8 mouse cellular contexts compared by ENCODE assay signal in genomic region chr1:167374003-167374784, GRCm38 (mm10). TPM values are rescaled to one million over a fixed set of nuclear protein-coding genes. Genes with fewer than 3 reads are reported as not detected.
A peak's percentile ranks its signal among the peaks of the same experiment; 100 is the strongest.
DNase-seq lines count a peak whose midpoint lies in the region; ATAC-seq lines count a peak whose summit lies in the region.

No protein-coding gene starts in this region.

- DNase-seq in adrenal gland, adult 2 months, result peak; percentile 43
- no peak for DNase-seq in adrenal gland, postnatal 4 days (ENCODE audit: low spot score in 2 of 2)
- peak; percentile 80 for DNase-seq in embryonic facial prominence, embryonic 10.5 days (ENCODE audit: low spot score)
- peak; percentile 82 for DNase-seq in liver, embryonic 13.5 days
- peak; percentile 47 for DNase-seq in retina, embryonic 14.5 days (ENCODE audit: low spot score)
- DNase-seq in ovary, postnatal 14 days (ENCODE audit: low spot score), result no peak
- DNase-seq in left cerebral cortex, adult 11 months (ENCODE audit: low spot score), result no peak

- 0 out of 2 replicates have a peak, but pooled peaks have one; percentile 12 for ATAC-seq in hindbrain, embryonic 16.5 days
- peak; percentile 78 for ATAC-seq in liver, embryonic 13.5 days (ENCODE audit: low read depth)

- 20% methylated on average over 15 of the region's 15 CpGs for WGBS in embryonic facial prominence, embryonic 10.5 days
- 23% methylated on average over 15 of the region's 15 CpGs for WGBS in hindbrain, embryonic 16.5 days
- WGBS in liver, embryonic 13.5 days (ENCODE audit: insufficient replicate concordance), result 33% methylated on average over 15 of the region's 15 CpGs

- H3K4me3 ChIP-seq in embryonic facial prominence, embryonic 10.5 days, result peak overlapping the region; percentile 29
- H3K4me3 ChIP-seq in hindbrain, embryonic 16.5 days (ENCODE audit: low read length), result no peak overlapping the region
- H3K4me3 ChIP-seq in liver, embryonic 13.5 days (replicated peaks), result peak overlapping the region; percentile 40

- peaks cover 28% of the 10 kb centered on the region for H3K4me1 ChIP-seq in embryonic facial prominence, embryonic 10.5 days
- no peaks in the 10 kb centered on the region for H3K4me1 ChIP-seq in hindbrain, embryonic 16.5 days (ENCODE audit: control insufficient read depth, insufficient read depth, low read depth, low read length)
- H3K4me1 ChIP-seq in liver, embryonic 13.5 days (replicated peaks), result peaks cover 94% of the 10 kb centered on the region

- peaks cover 38% of the 10 kb centered on the region for H3K27me3 ChIP-seq in embryonic facial prominence, embryonic 10.5 days (replicated peaks; ENCODE audit: low read depth, poor library complexity, severe bottlenecking)
- no peaks in the 10 kb centered on the region for H3K27me3 ChIP-seq in hindbrain, embryonic 16.5 days (replicated peaks; ENCODE audit: control insufficient read depth, insufficient read depth, low read length)
- no peaks in the 10 kb centered on the region for H3K27me3 ChIP-seq in liver, embryonic 13.5 days

- no peaks in the 10 kb centered on the region; the same call in 1 of the 2 replicates for H3K36me3 ChIP-seq in embryonic facial prominence, embryonic 10.5 days (replicated peaks)
- H3K36me3 ChIP-seq in hindbrain, embryonic 16.5 days (ENCODE audit: control insufficient read depth, insufficient read depth, low read length), result peaks cover 19% of the 10 kb centered on the region
- peaks cover 98% of the 10 kb centered on the region for H3K36me3 ChIP-seq in liver, embryonic 13.5 days

- H3K27ac ChIP-seq in embryonic facial prominence, embryonic 10.5 days (replicated peaks), result no peak overlapping the region
- H3K27ac ChIP-seq in hindbrain, embryonic 16.5 days (ENCODE audit: low read depth, low read length), result no peak overlapping the region
- peak overlapping the region; percentile 87 for H3K27ac ChIP-seq in liver, embryonic 13.5 days

- H3K9me3 ChIP-seq in embryonic facial prominence, embryonic 10.5 days, result no peaks in the 10 kb centered on the region
- H3K9me3 ChIP-seq in hindbrain, embryonic 16.5 days (ENCODE audit: control insufficient read depth, low read length), result no peaks in the 10 kb centered on the region
- no peaks in the 10 kb centered on the region for H3K9me3 ChIP-seq in liver, embryonic 13.5 days (replicated peaks)

- H3K9ac ChIP-seq in hindbrain, embryonic 16.5 days (ENCODE audit: low read depth, low read length), result no peak overlapping the region
- peak overlapping the region; percentile 67 for H3K9ac ChIP-seq in liver, embryonic 13.5 days

- H3K4me2 ChIP-seq in hindbrain, embryonic 16.5 days (ENCODE audit: low read length), result no peak overlapping the region
- H3K4me2 ChIP-seq in liver, embryonic 13.5 days, result peak overlapping the region; percentile 52

RNA-seq across cellular contexts. Expression of gene Mgst3, which starts 19.4 kb away (rescaled TPM):
- total RNA-seq in adrenal gland, adult 2 months (2021), result 10 to 100 TPM; 79.0 to 84.2 TPM
- 298 and 342 TPM in 2 replicates for polyA plus RNA-seq in adrenal gland, adult 2 months (2012; rRNA removed)
- 10 to 100 TPM; 67.2 to 77.2 TPM for total RNA-seq in adrenal gland, postnatal 4 days (2021)
- polyA plus RNA-seq in embryonic facial prominence, embryonic 10.5 days (2016; fragmentation: Nextera tagmentation; extraction: Ambion mirVana), result 52.1 and 53.1 TPM in 2 replicates
- 202 and 237 TPM in 2 replicates for polyA plus RNA-seq in hindbrain, embryonic 16.5 days (2015; fragmentation: Nextera tagmentation; extraction: Ambion mirVana)
- 337 and 409 TPM in 2 replicates for polyA plus RNA-seq in liver, embryonic 13.5 days (2015; fragmentation: Nextera tagmentation; extraction: Ambion mirVana)

RNA-seq across cellular contexts. Expression of gene Aldh9a1, which starts 24.4 kb away (rescaled TPM):
- 10 to 100 TPM; 77.1 to 84.8 TPM for total RNA-seq in adrenal gland, adult 2 months (2021)
- polyA plus RNA-seq in adrenal gland, adult 2 months (2012; rRNA removed), result 62.4 and 62.8 TPM in 2 replicates
- 10 to 100 TPM; 72.1 to 74.5 TPM for total RNA-seq in adrenal gland, postnatal 4 days (2021)
- 53.7 and 56.9 TPM in 2 replicates for polyA plus RNA-seq in embryonic facial prominence, embryonic 10.5 days (2016; fragmentation: Nextera tagmentation; extraction: Ambion mirVana)
- polyA plus RNA-seq in hindbrain, embryonic 16.5 days (2015; fragmentation: Nextera tagmentation; extraction: Ambion mirVana), result 43.8 and 43.9 TPM in 2 replicates
- polyA plus RNA-seq in liver, embryonic 13.5 days (2015; fragmentation: Nextera tagmentation; extraction: Ambion mirVana), result 85.4 and 92.0 TPM in 2 replicates

Comparison
In these comparisons a context has a peak if more than half of its experiments do, and no peak if none do; other contexts are left out.
1. DNase-seq: peak in adrenal gland, adult 2 months (single experiment), embryonic facial prominence, embryonic 10.5 days (single experiment), liver, embryonic 13.5 days (single experiment) and retina, embryonic 14.5 days (single experiment); none in adrenal gland, postnatal 4 days (0 of 2), ovary, postnatal 14 days (single experiment) and left cerebral cortex, adult 11 months (single experiment).